Mouse (Mus musculus) forebrain, embryonic 10.5 days (tissue): Measurements from ENCODE around the gene Kif24. TPM values are rescaled to one million over a fixed set of nuclear protein-coding genes. Genes with fewer than 3 reads are reported as not detected.

ENCODE experiments used
- DNase-seq: peaks from one replicate; pipeline ENCODE4 v3.0.0-alpha.2; 2017; ENCODE audit warnings: low spot score; ENCODE audit errors: extremely low spot score
- H3K27ac ChIP-seq: fragments of 300-500 bp; sonication (generic); 2 replicates; pipeline ENCODE4 v1.5.1; 2016; ENCODE audit warnings: mild to moderate bottlenecking
- H3K27me3 ChIP-seq: fragments of 300-500 bp; sonication (generic); 2 replicates; pipeline ENCODE4 v1.6.1; 2016; ENCODE audit warnings: mild to moderate bottlenecking; ENCODE audit not compliant: poor library complexity, severe bottlenecking
- H3K36me3 ChIP-seq: fragments of 300-500 bp; sonication (generic); replicated peaks from 2 replicates; pipeline ENCODE4 v1.6.1; 2016; ENCODE audit warnings: mild to moderate bottlenecking, moderate library complexity
- H3K4me1 ChIP-seq: fragments of 300-500 bp; sonication (generic); 2 replicates; pipeline ENCODE4 v1.6.1; 2016
- H3K4me3 ChIP-seq: fragments of 300-500 bp; sonication (generic); 2 replicates; pipeline ENCODE4 v1.5.1; 2016; ENCODE audit warnings: mild to moderate bottlenecking, moderate library complexity
- H3K9me3 ChIP-seq: fragments of 300-500 bp; sonication (generic); 2 replicates; pipeline ENCODE4 v1.6.1; 2016; ENCODE audit warnings: mild to moderate bottlenecking, moderate library complexity
- WGBS: fragments of 180-500 bp; shearing (Covaris S2); methylation state at CpG from one replicate; pipeline ENCODE4 v1.1.7; 2016; 5-methylcytosine and 5-hydroxymethylcytosine counted together
- polyA plus RNA-seq: library from polyadenylated mRNA; unstranded; fragments of >200 nt; fragmentation: Nextera tagmentation; extraction: Ambion mirVana; gene quantifications from 2 replicates; pipeline ENCODE4 v1.2.1, GENCODE M21; 2016

Kif24 gene
- polyA plus RNA-seq, 1 experiment from 2014 or later = 17.7 TPM

GRCm38 (mm10) chr4:41352758-41353157 lies 111.9 kb downstream of the Kif24 start:
- H3K4me3 ChIP-seq = no peak overlapping the region
- DNase-seq = no peak
- 96% methylated on average over 4 of the region's 4 CpGs for WGBS
- peaks cover 37% of the 10 kb centered on the region for H3K4me1 ChIP-seq
- peaks cover 4% of the 10 kb centered on the region; the same call in 1 of the 2 replicates for H3K9me3 ChIP-seq
- peaks cover 61% of the 10 kb centered on the region for H3K36me3 ChIP-seq
- no peaks in the 10 kb centered on the region for H3K27me3 ChIP-seq
- no peak overlapping the region for H3K27ac ChIP-seq

GRCm38 (mm10) chr4:41349199-41349591 lies 115.5 kb downstream of the Kif24 start:
- Histone ChIP-seq H3K9me3 (no peaks in the 10 kb centered on the region; the same call in 1 of the 2 replicates), H3K27me3 (no peaks in the 10 kb centered on the region)
- under 1% methylated on average over 28 of the region's 28 CpGs for WGBS

GRCm38 (mm10) chr4:41348584-41349198 lies 116.0 kb downstream of the Kif24 start, which contains the start of gene Ubap1:
Ubap1 (plus strand) TSS chr4:41348996.
- peak; percentile 98 for DNase-seq
- Histone ChIP-seq H3K4me3 (peak within 1 kb of the TSS; percentile 86), H3K27ac (peak within 1 kb of the TSS; percentile 95), H3K9me3 (no peaks in the 10 kb centered on the region; the same call in 1 of the 2 replicates), H3K27me3 (no peaks in the 10 kb centered on the region), H3K36me3 (peaks cover 29% of the 10 kb centered on the region), H3K4me1 (peaks cover 19% of the 10 kb centered on the region)
- under 1% methylated on average over 31 of the region's 31 CpGs for WGBS

More at GRCm38 (mm10) chr4:41349199-41349591, 115.5 kb downstream of the Kif24 start:
- DNase-seq = no peak
- Histone ChIP-seq H3K4me3 (peak overlapping the region; percentile 86), H3K4me1 (peaks cover 19% of the 10 kb centered on the region), H3K36me3 (peaks cover 33% of the 10 kb centered on the region), H3K27ac (peak overlapping the region; percentile 95)

- Histone ChIP-seq H3K36me3 (peaks cover 20% of the 10 kb centered on the region), H3K4me3 (peak overlapping the region; percentile 86; the same call in 1 of the 2 replicates), H3K4me1 (peaks cover 19% of the 10 kb centered on the region), H3K9me3 (no peaks in the 10 kb centered on the region; the same call in 1 of the 2 replicates), H3K27ac (peak overlapping the region; percentile 95), H3K27me3 (no peaks in the 10 kb centered on the region)
- WGBS = 64% methylated on average over 5 of the region's 5 CpGs
- DNase-seq = no peak
These were observed 116.8 kb downstream of the Kif24 start for GRCm38 (mm10) chr4:41347839-41348238.

GRCm38 (mm10) chr4:41346011-41346410 lies 118.7 kb downstream of the Kif24 start:
- peaks cover 2% of the 10 kb centered on the region for H3K36me3 ChIP-seq
- H3K4me3 ChIP-seq = no peak overlapping the region
- no peaks in the 10 kb centered on the region for H3K27me3 ChIP-seq
- no peaks in the 10 kb centered on the region for H3K9me3 ChIP-seq
- 79% methylated on average over 2 of the region's 2 CpGs for WGBS
- no peak overlapping the region for H3K27ac ChIP-seq
- DNase-seq = no peak
- H3K4me1 ChIP-seq = peaks cover 19% of the 10 kb centered on the region

- 81% methylated on average over 11 of the region's 11 CpGs for WGBS
- Histone ChIP-seq H3K9me3 (no peaks in the 10 kb centered on the region), H3K27me3 (no peaks in the 10 kb centered on the region), H3K27ac (no peak overlapping the region), H3K36me3 (no peaks in the 10 kb centered on the region), H3K4me3 (no peak overlapping the region), H3K4me1 (no peaks in the 10 kb centered on the region)
- DNase-seq = no peak
These were observed 123.7 kb downstream of the Kif24 start for GRCm38 (mm10) chr4:41340912-41341550.

Other genes starting within 250 kb of the Kif24 start
- 88.4 and 88.9 TPM in 2 replicates for gene Ubap2, start 189.7 kb downstream of the Kif24 start, polyA plus RNA-seq
- 60.7 and 62.5 TPM in 2 replicates for gene Dcaf12, start 150.0 kb downstream of the Kif24 start, polyA plus RNA-seq
- 65.7 and 66.5 TPM in 2 replicates for gene Ubap1, start 115.9 kb downstream of the Kif24 start, polyA plus RNA-seq
- gene Nudt2, start 264 bp upstream of the Kif24 start, polyA plus RNA-seq = 65.4 and 67.8 TPM in 2 replicates
- 6.3 and 7.1 TPM in 2 replicates for gene AI464131, start 38.2 kb upstream of the Kif24 start, polyA plus RNA-seq
- gene 1110017D15Rik, start 52.4 kb upstream of the Kif24 start, polyA plus RNA-seq = 3.8 and 6.1 TPM in 2 replicates
- 1.8 and 3.3 TPM in 2 replicates for gene Fam219a, start 104.7 kb upstream of the Kif24 start, polyA plus RNA-seq
- gene Dnaic1, start 104.9 kb upstream of the Kif24 start, polyA plus RNA-seq = 1.1 and 1.5 TPM in 2 replicates
- 19.7 and 21.3 TPM in 2 replicates for gene Enho, start 175.4 kb upstream of the Kif24 start, polyA plus RNA-seq
- 19.4 and 21.9 TPM in 2 replicates for gene Cntfr, start 232.2 kb upstream of the Kif24 start, polyA plus RNA-seq
- 82.0 and 90.0 TPM in 2 replicates for gene Il11ra1, start 235.1 kb upstream of the Kif24 start, polyA plus RNA-seq
- gene Rpp25l, start 248.6 kb upstream of the Kif24 start, polyA plus RNA-seq = 97.3 and 98.1 TPM in 2 replicates